Mouse (Mus musculus) embryo, embryonic 10.5 days (tissue): ENCODE results near the gene Tmem156.
"Not testable (repeated sequence)": the region's sequence is repeated elsewhere in the genome, so short reads cannot be mapped to it uniquely, and the experiment has no call there.

Experiments
- DNase-seq: peaks from one replicate; pipeline ENCODE4 v3.0.0-alpha.2; 2015; ENCODE audit warnings: low spot score

Gene Tmem156

GRCm38 (mm10) chr5:65091921-65092320 lies at the start of gene Tmem156:
Tmem156 (minus strand) TSS chr5:65092132.
- DNase-seq = no peak

DNA sequence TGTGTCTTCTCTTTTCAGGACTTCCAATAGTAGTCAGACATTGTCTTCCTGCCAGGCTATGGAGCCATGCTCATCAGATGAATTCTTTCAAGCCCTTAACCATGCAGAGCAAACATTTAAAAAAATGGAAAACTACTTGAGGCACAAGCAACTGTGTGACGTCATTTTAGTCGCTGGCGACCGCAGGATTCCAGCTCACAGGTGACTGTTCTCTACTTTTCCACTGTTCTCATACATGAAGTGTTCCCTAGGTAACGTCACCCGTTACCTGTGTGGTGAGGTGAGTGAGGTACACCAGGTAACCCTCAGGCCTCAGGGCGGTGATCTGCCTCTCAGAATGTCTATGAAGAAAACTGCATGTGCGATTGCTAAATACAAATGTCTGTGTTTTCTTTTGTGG lies 49.3 kb upstream of the Tmem156 start:
- DNase-seq = no peak

- no peak for DNase-seq
Measured at GRCm38 (mm10) chr5:65137073-65137472, 45.1 kb upstream of the Tmem156 start.

DNA sequence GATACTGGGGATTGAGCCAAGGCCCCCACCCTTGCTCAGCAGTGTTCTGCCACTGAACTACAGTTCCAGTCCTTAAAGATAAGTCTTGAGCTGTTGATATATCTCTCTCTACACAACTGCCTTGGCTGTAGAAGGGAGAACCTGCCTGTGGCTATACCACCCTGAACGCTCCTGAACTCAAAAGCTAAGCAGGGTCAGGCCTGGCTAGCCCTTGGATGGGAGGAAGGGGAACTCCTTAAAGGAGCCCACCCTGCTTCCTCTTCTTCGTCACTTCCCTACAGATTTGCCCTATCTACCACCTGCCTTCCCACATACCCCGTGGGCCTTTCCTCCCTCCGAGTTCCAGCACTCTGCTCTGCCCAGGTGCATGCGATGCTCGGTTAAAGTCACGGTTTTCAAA lies 44.2 kb upstream of the Tmem156 start:
- no peak for DNase-seq

DNA sequence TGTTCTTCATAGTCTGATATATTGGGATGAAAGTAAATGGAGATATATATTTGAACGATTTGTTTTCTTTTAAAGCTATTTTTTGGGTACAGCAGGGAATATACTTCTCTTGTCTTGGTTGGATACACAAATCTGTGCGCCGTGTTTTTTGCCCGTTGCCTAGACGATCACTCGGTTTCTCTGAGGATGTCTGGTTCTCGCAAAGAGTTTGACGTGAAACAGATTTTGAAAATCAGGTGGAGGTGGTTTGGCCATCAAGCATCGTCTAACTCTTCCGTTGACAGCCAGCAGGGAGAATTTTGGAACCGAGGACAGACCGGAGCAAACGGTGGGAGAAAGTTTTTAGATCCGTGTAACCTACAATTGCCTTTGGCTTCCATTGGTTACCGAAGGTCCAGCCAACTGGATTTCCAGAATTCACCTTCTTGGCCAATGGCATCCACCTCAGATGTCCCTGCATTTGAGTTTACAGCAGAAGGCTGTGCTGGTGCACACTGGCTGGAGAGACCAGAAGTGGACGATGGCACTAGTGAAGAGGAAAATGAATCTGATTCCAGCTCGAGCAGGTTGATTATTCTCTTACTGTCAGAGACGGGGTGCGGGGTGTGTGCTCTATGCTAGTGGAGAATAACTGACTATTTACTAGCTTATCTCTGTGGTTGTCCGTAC lies 39.4 kb upstream of the Tmem156 start:
- DNase-seq = peak; percentile 49

- peak; percentile 86 for DNase-seq
Measured at GRCm38 (mm10) chr5:65130528-65131210, 38.7 kb upstream of the Tmem156 start.

- no peak for DNase-seq
Measured at GRCm38 (mm10) chr5:65128481-65128880, 36.5 kb upstream of the Tmem156 start.

DNA sequence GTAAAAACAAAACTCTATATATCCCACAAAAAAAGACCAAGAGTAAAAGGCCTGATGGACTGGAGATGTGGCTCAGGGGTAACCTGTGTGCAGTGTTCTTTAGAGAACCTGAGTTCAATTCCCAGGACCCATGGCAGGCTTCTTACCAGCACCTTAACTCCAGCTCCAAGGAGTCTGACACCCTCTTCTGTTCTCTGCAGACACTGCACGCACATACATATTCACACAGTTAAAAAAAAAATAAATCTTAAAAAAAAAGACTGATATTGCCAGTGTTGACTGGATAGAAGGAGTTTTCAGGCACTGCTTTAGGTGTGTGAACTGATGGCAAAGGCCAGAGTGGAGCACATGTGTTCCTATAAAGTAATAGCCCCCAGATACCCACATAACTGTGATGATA lies 34.2 kb upstream of the Tmem156 start:
- no peak for DNase-seq

- no peak for DNase-seq
Measured at GRCm38 (mm10) chr5:65122616-65123015, 30.7 kb upstream of the Tmem156 start.

DNA sequence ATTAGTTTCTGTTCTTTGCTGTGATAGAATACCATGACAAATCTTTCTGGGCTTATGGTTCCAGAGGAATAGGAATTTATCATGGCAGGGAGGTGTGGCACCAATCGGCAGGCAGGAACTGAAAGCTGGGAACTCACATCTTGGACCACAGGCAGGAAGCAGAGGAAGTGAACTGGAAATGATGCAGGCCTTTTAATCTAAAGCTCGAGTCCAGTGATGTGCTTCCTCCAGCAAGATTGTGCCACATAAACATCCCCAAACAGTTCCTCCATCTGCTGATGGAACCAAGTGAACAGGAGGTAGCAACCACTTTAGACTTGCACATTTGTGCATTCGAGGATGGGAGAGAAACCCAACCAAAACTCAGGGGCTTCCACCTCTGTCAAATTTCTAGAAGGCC lies 28.0 kb upstream of the Tmem156 start:
- no peak for DNase-seq

- DNase-seq = no peak
Measured at GRCm38 (mm10) chr5:65119495-65119894, 27.6 kb upstream of the Tmem156 start.

DNA sequence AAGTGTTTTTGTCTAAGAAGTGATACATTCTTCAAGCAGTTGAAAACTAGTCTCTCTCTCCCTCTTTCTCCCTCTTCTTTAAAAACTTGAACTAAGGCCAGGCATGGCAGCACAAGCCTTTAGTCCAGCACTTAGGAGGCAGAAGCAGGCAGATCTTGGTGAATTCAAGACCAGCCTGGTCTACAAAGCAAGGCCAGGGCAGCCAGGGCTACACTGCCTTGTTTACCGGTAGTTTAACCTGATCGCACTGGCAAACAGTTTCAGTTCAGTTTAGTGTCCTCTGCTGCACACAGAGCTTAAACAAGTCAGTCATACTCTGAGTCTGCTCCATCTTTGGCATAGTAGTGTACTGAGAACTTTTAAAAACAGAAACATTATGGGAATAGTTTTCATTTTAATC lies 24.9 kb upstream of the Tmem156 start:
- no peak for DNase-seq

DNA sequence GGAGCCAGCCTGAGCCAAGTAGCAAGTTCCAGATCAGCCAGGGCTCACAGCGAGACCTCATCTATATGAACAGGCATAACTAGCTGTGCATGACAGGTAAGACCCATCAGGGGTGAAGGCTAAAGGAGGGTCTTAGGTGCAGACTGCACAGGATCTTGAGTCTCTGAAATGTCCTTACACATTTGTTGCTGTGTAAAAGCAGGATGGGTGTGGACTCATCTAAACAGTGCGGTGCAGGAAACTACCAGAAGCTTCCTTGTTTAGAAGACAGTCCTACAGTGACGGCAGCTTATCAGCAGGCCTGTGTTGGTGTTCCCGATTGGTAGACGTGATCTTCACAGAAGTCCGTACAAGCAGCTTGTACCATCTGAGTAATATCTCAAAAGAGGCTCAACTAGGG lies 21.4 kb upstream of the Tmem156 start:
- no peak for DNase-seq

DNA sequence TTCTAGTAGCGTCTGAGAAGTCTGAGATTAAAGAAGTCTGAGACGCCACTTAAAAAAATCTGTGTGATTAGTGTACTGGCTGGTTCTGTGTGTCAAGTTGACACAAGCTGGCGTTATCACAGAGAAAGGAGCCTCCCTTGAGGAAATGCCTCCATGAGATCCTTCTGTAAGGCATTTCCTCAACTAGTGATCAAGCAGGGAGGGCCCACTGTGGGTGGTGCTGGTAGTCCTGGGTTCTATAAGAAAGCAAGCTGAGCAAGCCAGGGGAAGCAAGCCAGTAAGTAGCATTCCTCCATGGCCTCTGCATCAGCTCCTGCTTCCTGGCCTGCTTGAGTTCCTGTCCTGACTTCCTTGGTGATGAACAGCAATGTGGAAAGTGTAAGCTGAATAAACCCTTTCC lies 20.3 kb upstream of the Tmem156 start:
- not testable (repeated sequence) for DNase-seq

GRCm38 (mm10) chr5:65107773-65108432 lies 16.0 kb upstream of the Tmem156 start:
- peak; percentile 49 for DNase-seq

GRCm38 (mm10) chr5:65106876-65107772 lies 15.2 kb upstream of the Tmem156 start, which contains the start of gene Klhl5:
Klhl5 (plus strand) TSS chr5:65107539.
- DNase-seq = peak; percentile 90

- no peak for DNase-seq
Measured at GRCm38 (mm10) chr5:65102641-65103042, 10.7 kb upstream of the Tmem156 start.

DNA sequence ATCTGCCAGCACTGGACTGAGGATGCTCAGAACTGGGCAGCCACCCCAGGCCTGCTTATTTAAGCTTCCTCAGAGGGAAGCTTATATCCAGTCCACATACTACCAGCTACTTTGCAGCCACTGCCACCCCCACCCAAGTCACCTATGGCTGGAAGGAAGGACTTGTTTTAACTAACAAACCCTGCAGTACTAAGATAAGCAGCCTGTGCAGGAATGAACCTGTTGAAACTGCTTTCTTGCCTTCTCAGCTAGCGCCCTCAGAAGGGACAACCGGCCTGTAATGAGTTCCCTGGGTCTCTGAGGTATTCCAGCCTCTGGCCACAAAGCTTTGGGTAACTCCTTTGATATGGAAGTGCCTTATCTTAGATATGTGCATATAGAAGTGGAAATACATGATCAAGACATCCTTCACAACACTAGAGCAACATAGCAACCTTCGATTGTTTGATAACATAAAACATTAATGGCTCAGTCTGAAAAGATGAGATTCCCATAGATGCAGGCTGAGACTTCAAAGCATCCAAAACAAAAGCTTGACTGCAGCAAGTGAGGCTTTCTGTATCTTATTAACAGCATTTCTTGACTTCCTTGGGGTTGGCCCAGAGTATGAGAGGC lies 10.2 kb upstream of the Tmem156 start:
- DNase-seq = no peak

- DNase-seq = no peak
Measured at GRCm38 (mm10) chr5:65101621-65102020, 9.7 kb upstream of the Tmem156 start.

DNA sequence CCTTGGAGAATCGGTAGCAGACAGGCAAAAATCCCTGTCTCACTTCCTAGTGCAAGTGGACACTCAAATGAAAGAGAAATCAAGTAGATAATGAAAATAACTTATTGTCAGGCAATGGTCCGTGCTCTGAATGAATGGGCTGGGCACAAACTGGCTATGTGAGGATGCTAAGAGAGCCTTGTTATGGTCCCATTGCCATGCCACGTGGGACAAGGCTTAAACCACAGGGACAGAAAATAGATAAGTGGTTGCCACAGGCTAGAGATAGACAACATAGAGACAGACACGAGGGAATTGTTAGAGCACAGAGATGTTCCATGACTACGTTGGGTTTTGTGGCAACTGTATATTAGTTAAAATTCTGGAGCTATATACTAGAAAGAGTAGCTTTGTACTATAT lies 9.3 kb upstream of the Tmem156 start:
- no peak for DNase-seq

DNA sequence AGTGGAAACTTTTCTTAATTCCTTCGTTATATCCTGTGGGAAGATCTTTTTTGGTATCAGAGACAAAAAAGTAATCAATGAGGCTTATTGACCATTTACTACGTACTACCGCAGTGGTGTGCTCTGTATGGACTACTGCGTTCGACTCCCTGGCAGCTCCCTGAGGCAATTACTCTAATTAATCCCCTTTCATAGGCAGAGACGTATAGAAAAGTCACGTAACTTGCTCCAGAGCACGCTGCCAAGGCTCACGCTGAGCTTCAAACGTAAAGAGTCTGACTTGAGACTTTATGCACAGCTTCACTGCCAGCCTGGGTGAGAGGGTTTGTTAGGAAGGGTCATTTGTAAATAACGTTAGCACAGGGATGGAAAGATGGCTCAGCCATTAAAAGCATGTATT lies 8.1 kb upstream of the Tmem156 start:
- no peak for DNase-seq

DNA sequence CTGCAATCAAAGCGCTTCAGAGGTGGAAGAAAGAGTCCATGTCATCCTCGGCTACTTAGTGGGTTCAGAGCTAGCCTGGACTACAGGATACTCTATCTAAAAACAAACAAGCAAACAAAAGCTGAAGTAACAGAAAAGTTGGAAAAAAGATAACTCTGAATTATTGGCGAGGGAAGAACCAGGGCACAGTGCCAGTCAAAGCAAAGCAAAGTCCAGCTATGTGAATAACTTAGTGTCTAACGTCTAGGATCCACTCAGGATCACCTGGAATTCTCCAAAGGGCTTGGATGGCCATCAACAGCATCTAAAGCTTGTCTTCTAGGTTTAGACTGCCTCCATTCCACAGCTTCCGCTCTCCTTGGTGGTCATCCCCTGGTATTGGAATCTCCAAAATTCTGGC lies 5.5 kb upstream of the Tmem156 start:
- no peak for DNase-seq
